Mouse (Mus musculus) MEL-GATA-1-ER (cell line): ENCODE data around the gene Nhsl2.
A peak's percentile ranks its signal among the peaks of the same experiment; 100 is the strongest.

Experiments
- DNase-seq: peaks from one replicate; pipeline ENCODE4 v3.0.0-alpha.2; 2012; ENCODE audit warnings: low read depth; ENCODE audit errors: extremely low read depth

Gene Nhsl2

GRCm38 (mm10) chrX:101901806-101902490 lies 52.8 kb downstream of the Nhsl2 start:
- DNase-seq: no peak

- no peak for DNase-seq
Measured at GRCm38 (mm10) chrX:101902597-101902996, 53.4 kb downstream of the Nhsl2 start.

DNA sequence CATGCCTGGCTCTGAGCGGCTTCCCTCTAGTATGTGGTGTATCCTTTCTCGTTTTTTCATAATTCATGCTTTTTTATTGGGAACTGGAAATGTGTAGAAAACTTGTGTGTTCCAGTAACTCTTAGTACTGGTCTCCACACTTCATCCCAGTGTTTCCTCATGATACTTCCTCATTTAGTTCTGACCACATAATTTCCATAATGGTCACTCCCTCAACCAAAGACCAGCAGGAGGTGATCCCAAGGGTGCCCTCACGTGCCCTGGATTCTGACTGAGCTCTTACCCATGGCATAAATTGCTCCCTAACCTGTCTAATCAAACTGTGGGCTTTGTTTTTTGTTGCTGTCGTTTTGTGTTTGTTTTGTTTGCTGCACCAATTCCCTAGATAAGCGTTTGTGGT lies 58.1 kb downstream of the Nhsl2 start:
- no peak for DNase-seq

DNA sequence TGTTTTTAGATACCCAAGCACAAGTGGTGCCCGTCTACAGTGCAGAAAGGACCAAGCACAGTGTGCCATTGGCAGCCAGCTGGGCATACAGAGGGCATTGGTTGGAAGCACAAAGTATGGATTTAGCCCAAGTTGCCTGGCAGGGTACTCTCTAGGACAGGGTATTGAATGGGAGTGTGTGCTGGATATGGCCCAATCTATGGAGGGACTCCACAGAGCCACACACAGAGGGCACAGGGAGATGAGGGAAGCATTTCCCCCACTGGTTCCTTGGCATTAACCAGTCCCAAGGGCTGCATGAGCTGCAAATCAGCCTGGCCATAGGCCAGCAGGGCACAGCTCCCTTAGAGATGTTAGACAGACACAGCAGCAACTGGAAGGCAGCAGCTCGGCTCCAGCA lies 79.9 kb downstream of the Nhsl2 start:
- DNase-seq: no peak

DNA sequence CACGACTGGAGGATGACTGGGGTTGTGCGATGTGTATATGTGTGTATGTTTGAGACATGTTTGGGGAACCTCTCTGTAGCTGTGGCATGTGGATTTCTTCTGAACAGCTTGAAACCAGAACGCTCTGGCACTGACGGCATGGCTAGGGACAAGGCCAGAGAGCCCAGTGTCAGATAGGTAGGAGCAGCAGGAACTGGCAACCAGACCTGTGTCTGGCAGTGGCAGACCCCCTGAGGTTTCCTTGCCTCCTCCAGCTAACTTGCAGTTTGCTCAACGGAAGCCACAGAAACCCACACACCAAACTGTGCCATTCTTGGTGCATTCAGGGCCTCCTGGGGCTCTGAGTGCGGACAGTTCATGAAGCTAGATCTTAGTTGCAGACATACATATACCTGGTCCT lies 81.1 kb downstream of the Nhsl2 start:
- DNase-seq: no peak

- DNase-seq: no peak
Measured at GRCm38 (mm10) chrX:101931016-101931415, 81.8 kb downstream of the Nhsl2 start.

DNA sequence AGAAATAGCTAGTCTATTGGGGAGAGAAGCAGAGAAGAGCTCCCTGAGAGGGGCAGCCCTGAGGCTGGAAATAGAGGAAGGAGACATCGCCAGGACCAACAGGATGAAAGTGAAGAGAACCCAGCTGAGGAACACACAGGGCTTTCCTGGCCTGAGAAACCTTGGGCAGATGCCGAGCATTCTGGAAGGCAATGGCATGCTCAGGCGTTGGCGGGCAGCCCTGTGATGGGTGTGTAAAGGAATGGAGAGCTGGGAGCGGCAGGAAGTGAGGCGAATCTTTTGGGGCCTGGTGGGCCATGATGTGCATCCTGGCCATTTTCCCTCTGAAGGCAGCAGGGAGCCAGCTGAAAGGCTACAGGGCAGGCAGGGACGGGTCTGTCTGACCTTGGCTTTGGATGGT lies 83.1 kb downstream of the Nhsl2 start:
- DNase-seq: no peak

DNA sequence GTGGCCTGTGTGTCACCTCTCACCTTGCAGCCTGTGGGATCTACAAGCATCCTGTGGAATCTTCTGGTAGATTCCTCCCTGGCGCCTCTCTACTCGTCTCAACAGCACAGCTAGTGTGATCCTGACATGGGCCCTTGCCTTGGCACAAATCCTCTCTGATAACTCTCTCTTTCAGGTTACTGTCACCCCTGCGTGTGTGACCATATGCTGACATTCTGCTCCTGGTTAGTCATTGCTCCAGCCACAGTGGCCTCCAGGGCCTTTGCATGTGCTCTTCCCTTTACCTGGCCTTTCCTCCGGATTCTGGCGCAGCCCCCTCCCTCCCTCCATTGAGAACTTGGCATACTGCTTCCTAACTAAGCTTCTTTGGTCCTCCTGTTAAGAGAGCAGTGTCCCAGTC lies 84.2 kb downstream of the Nhsl2 start:
- no peak for DNase-seq

- DNase-seq: no peak
Measured at GRCm38 (mm10) chrX:101935291-101935840, 86.2 kb downstream of the Nhsl2 start.

- DNase-seq: no peak
Measured at GRCm38 (mm10) chrX:101939486-101939885, 90.3 kb downstream of the Nhsl2 start.

GRCm38 (mm10) chrX:101942461-101942896 lies 93.3 kb downstream of the Nhsl2 start:
- no peak for DNase-seq

DNA sequence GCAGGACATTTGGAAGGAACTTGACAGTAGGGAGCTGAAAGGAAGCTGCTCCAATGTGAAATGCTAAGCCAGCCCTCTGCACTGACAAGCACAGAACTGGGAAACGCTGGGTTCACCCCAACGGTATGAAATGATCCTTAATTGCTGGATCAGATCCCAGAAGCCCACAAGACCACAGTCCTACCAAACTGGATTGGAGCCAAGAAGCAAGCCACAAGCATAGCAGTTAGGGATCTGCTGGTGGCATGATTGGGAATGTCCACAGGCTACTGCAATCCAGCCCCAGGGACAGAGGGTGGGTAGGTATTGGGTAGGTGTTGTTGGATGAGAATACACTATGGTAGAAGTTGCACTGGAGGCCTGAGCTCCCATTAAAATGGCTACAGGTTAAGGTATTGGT lies 94.6 kb downstream of the Nhsl2 start:
- no peak for DNase-seq

DNA sequence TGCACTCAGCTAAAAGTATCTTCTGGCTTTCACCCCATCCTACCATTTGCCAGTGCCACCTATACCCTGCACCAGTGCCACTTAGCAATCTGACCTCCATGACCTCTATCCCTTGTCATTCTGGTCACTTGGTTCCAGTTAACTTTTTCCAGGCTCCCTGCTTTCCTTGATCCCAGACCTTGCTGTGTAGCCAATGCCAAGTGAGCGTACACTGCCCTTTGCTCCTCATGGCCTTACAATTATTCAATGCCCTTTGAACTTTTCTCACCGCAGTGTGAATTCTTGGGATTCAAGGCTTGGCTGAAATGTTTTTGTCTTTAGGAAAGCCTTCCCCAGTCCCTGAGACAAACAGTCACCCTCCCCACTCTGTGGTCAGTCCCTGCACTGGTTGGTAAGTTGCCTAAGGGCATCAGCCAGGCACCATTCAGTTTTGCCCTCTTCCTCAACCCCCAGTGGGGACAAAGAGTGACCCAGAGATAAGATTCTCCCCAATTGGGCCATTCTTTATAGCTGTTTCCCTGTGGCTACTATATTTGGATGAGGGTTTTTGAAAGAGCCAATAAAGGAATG lies 95.7 kb downstream of the Nhsl2 start:
- DNase-seq: no peak

- DNase-seq: no peak
Measured at GRCm38 (mm10) chrX:101952436-101952835, 103.3 kb downstream of the Nhsl2 start.

GRCm38 (mm10) chrX:101953256-101953655 lies 104.1 kb downstream of the Nhsl2 start:
- DNase-seq: no peak

- DNase-seq: peak; percentile 64
Measured at GRCm38 (mm10) chrX:101953787-101954491, 104.8 kb downstream of the Nhsl2 start.

GRCm38 (mm10) chrX:101954492-101954851 lies 105.3 kb downstream of the Nhsl2 start:
- DNase-seq: no peak

DNA sequence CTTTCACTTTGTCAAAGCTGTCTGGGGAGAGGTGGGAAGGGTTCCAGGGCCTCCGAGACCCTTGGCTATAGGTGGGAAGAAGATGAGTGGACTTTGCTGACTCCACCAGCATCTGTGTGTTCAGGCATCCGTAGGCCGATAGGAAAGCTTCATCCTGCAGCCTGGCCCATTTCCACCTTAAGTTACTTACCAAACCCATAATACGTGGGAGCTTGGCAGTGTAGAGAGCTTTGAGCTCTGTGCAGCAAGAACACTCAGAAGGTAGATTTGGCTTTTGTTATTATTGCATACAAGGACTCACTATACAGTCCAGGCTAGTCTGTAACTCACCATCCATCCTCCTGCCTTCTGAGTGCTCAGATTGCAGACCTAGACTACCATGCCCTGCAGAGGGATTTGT lies 112.7 kb downstream of the Nhsl2 start:
- no peak for DNase-seq

DNA sequence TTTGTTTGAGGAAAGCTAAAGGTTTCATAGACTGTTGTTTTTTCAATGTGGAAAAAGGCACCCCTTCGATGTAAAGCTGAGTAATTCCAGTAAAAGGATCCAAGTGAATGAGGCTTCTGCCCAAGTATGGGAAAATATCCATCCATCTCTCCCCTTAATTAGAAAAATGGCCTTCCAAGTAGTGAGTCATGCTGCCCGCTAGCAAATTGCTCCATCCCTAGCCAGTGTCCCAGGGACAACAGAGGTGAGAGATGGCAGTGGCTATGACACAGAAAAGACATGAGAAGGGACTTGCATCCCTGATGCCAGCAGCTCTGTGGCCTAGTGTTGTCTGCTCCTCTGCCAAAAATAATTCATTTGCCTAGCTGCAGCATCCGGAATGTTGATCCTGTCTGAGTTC lies 114.5 kb downstream of the Nhsl2 start:
- DNase-seq: no peak

GRCm38 (mm10) chrX:101973028-101973427 lies 123.8 kb downstream of the Nhsl2 start:
- no peak for DNase-seq

DNA sequence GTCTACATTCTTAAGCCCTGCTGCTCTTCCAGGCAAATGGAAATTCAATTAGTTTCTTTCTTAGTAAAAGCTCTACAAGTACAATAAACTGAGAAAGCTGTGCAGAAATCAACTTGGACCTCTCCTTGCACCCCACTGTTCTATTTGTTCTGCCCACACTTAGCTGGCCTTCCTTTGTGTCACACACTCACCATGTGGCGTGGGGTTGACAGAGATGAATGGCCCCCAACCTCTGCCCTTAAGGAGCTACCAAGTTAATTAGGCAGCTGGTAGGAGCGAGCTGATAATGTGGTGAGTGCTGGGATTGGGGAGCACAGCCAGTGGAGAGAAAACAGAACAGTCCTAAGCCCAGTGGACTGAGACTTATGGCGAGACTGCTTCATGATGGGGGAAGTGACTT lies 127.7 kb downstream of the Nhsl2 start:
- DNase-seq: no peak

DNA sequence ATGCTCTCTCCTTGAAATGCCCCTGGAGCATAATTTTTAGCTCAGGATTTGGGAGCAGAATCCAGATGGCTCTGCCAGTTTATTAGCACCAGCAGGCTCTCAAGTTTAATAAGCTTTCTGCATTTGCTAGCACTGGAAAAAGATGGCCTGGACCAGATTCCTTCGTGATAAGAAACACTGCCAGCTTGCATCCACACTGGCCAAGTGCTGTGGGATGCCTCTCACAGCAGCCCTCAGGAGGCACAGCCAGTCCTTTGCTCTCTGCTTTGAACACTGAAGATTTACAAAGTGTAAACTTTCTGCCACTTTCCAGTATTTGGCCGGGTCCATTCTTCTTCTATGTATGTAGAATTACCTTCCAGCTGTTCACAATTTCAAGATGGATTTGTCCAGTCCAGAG lies 129.7 kb downstream of the Nhsl2 start:
- DNase-seq: no peak

DNA sequence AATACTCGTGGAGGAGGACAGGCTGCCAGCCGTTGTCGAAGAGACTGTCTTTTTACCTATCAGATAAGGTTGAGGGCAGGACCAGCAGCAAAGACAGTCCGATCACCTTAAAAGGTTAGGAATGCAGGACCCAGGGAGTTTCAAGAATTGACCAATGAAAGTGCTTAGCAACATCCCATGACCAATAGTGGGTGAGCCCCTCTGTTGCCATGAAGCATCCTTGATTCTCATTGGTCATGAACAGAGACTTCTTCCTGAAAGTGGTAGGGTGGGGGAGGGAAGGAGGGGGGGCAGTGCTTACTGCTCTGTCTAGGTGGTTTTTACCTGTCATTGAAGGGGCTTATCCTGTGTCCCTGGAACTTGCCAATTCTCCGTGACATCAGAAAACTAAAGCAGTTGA lies 130.1 kb downstream of the Nhsl2 start:
- peak; percentile 60 for DNase-seq
